Mouse (Mus musculus) intestine, embryonic 15.5 days (tissue): ENCODE data around the gene Rrad. TPM values are rescaled to one million over a fixed set of nuclear protein-coding genes. Genes with fewer than 3 reads are reported as not detected.

Experiments
- ATAC-seq: fragments of 200-750 bp; cut with Nextera tagmentation; 2 replicates; pipeline ENCODE4 v1.8.0; 2017; ENCODE audit warnings: moderate TSS enrichment, moderate library complexity
- H3K27ac ChIP-seq: fragments of 300-500 bp; sonication (generic); 2 replicates; pipeline ENCODE4 v1.5.1; 2015; ENCODE audit warnings: mild to moderate bottlenecking, inconsistent platforms
- H3K27me3 ChIP-seq: fragments of 300-500 bp; sonication (generic); replicated peaks from 2 replicates; pipeline ENCODE4 v1.6.1; 2015; ENCODE audit warnings: inconsistent platforms
- H3K36me3 ChIP-seq: fragments of 300-500 bp; sonication (generic); 2 replicates; pipeline ENCODE4 v1.6.1; 2015; ENCODE audit warnings: inconsistent platforms
- H3K4me1 ChIP-seq: fragments of 300-500 bp; sonication (generic); replicated peaks from 2 replicates; pipeline ENCODE4 v1.6.1; 2015; ENCODE audit warnings: inconsistent platforms
- H3K4me2 ChIP-seq: fragments of 300-500 bp; sonication (generic); replicated peaks from 2 replicates; pipeline ENCODE4 v1.6.1; 2015; ENCODE audit warnings: mild to moderate bottlenecking, inconsistent platforms
- H3K4me3 ChIP-seq: fragments of 300-500 bp; sonication (generic); replicated peaks from 2 replicates; pipeline ENCODE4 v1.5.1; 2015; ENCODE audit warnings: inconsistent platforms
- H3K9ac ChIP-seq: fragments of 300-500 bp; sonication (generic); 2 replicates; pipeline ENCODE4 v1.6.1; 2015; ENCODE audit warnings: inconsistent platforms
- H3K9me3 ChIP-seq: fragments of 300-500 bp; sonication (generic); 2 replicates; pipeline ENCODE4 v1.6.1; 2016; ENCODE audit warnings: inconsistent platforms
- WGBS: fragments of 180-500 bp; shearing (Covaris S2); methylation state at CpG from one replicate; pipeline ENCODE4 v1.1.7; 2015; 5-methylcytosine and 5-hydroxymethylcytosine counted together
- polyA plus RNA-seq: library from polyadenylated mRNA; unstranded; fragments of >200 nt; fragmentation: Nextera tagmentation; extraction: Ambion mirVana; gene quantifications from 2 replicates; pipeline ENCODE4 v1.2.1, GENCODE M21; 2015

The Rrad gene
- polyA plus RNA-seq, 1 experiment from 2014 or later: 4.6 TPM

GRCm38 (mm10) chr8:104609222-104609621, 21.9 kb downstream of the Rrad start:
- no peak for ATAC-seq
- no peaks in the 10 kb centered on the region for H3K36me3 ChIP-seq
- no peak overlapping the region for H3K4me2 ChIP-seq
- no peaks in the 10 kb centered on the region for H3K9me3 ChIP-seq
- H3K27ac ChIP-seq: no peak overlapping the region
- H3K27me3 ChIP-seq: no peaks in the 10 kb centered on the region
- H3K4me3 ChIP-seq: no peak overlapping the region
- WGBS: 78% methylated on average over 8 of the region's 8 CpGs
- no peak overlapping the region for H3K9ac ChIP-seq
- H3K4me1 ChIP-seq: peaks cover 18% of the 10 kb centered on the region; the same call in 1 of the 2 replicates

- Histone ChIP-seq H3K27me3 (no peaks in the 10 kb centered on the region), H3K27ac (no peak overlapping the region), H3K36me3 (no peaks in the 10 kb centered on the region), H3K4me3 (no peak overlapping the region), H3K9me3 (no peaks in the 10 kb centered on the region), H3K9ac (no peak overlapping the region), H3K4me2 (no peak overlapping the region), H3K4me1 (peaks cover 19% of the 10 kb centered on the region; the same call in 1 of the 2 replicates)
- 82% methylated on average over 2 of the region's 2 CpGs for WGBS
- no peak for ATAC-seq
These were observed 23.2 kb downstream of the Rrad start for GRCm38 (mm10) chr8:104607944-104608343.

- no peak overlapping the region for H3K9ac ChIP-seq
- ATAC-seq: peak; percentile 9; the same call in 1 of the 2 replicates
These were observed 24.8 kb downstream of the Rrad start for GRCm38 (mm10) chr8:104606329-104606728.

GRCm38 (mm10) chr8:104603245-104603593, 27.9 kb downstream of the Rrad start:
- peaks cover 18% of the 10 kb centered on the region for H3K4me1 ChIP-seq
- WGBS: 65% methylated on average over 4 of the region's 4 CpGs
- H3K27ac ChIP-seq: no peak overlapping the region
- no peak for ATAC-seq
- no peaks in the 10 kb centered on the region for H3K36me3 ChIP-seq
- H3K4me3 ChIP-seq: no peak overlapping the region
- H3K27me3 ChIP-seq: no peaks in the 10 kb centered on the region
- no peaks in the 10 kb centered on the region for H3K9me3 ChIP-seq
- H3K9ac ChIP-seq: no peak overlapping the region
- H3K4me2 ChIP-seq: no peak overlapping the region

More at GRCm38 (mm10) chr8:104606329-104606728, 24.8 kb downstream of the Rrad start:
- H3K4me2 ChIP-seq: no peak overlapping the region
- H3K27ac ChIP-seq: no peak overlapping the region
- no peak overlapping the region for H3K4me3 ChIP-seq
- no peaks in the 10 kb centered on the region for H3K36me3 ChIP-seq
- H3K9me3 ChIP-seq: no peaks in the 10 kb centered on the region
- H3K27me3 ChIP-seq: no peaks in the 10 kb centered on the region
- WGBS: 26% methylated on average over 6 of the region's 6 CpGs
- H3K4me1 ChIP-seq: peaks cover 26% of the 10 kb centered on the region

GRCm38 (mm10) chr8:104602468-104603244, 28.5 kb downstream of the Rrad start:
- WGBS: 22% methylated on average over 21 of the region's 21 CpGs
- Histone ChIP-seq H3K9me3 (no peaks in the 10 kb centered on the region), H3K36me3 (no peaks in the 10 kb centered on the region), H3K4me3 (peak overlapping the region; percentile 22), H3K4me1 (peaks cover 20% of the 10 kb centered on the region), H3K9ac (no peak overlapping the region), H3K27me3 (no peaks in the 10 kb centered on the region), H3K27ac (no peak overlapping the region), H3K4me2 (peak overlapping the region; percentile 62)
- peak; percentile 90 for ATAC-seq

- ATAC-seq: peak; percentile 48
- H3K9ac ChIP-seq: no peak overlapping the region
- WGBS: 2% methylated on average over 12 of the region's 12 CpGs
- H3K4me1 ChIP-seq: peaks cover 21% of the 10 kb centered on the region
- no peaks in the 10 kb centered on the region for H3K9me3 ChIP-seq
- peak overlapping the region; percentile 7; the same call in 1 of the 2 replicates for H3K4me3 ChIP-seq
- no peaks in the 10 kb centered on the region for H3K36me3 ChIP-seq
- no peaks in the 10 kb centered on the region for H3K27me3 ChIP-seq
- peak overlapping the region; percentile 62 for H3K4me2 ChIP-seq
- no peak overlapping the region for H3K27ac ChIP-seq
These were observed 29.2 kb downstream of the Rrad start for GRCm38 (mm10) chr8:104601941-104602371.

- 0 out of 2 replicates have a peak overlapping the region, but pooled peaks have one; percentile 23 for H3K9ac ChIP-seq
- H3K4me3 ChIP-seq: no peak overlapping the region
- H3K36me3 ChIP-seq: no peaks in the 10 kb centered on the region
- no peak for ATAC-seq
- WGBS: 26% methylated on average over 7 of the region's 7 CpGs
- no peak overlapping the region for H3K27ac ChIP-seq
- H3K4me1 ChIP-seq: peaks cover 17% of the 10 kb centered on the region
- H3K9me3 ChIP-seq: no peaks in the 10 kb centered on the region
- peak overlapping the region; percentile 62 for H3K4me2 ChIP-seq
- no peaks in the 10 kb centered on the region for H3K27me3 ChIP-seq
These were observed 29.7 kb downstream of the Rrad start for GRCm38 (mm10) chr8:104601386-104601785.

- H3K4me1 ChIP-seq: peaks cover 15% of the 10 kb centered on the region; the same call in 1 of the 2 replicates
- ATAC-seq: no peak
- WGBS: 35% methylated on average over 6 of the region's 6 CpGs
- no peak overlapping the region for H3K4me2 ChIP-seq
- no peak overlapping the region for H3K27ac ChIP-seq
- H3K9ac ChIP-seq: no peak overlapping the region
- H3K4me3 ChIP-seq: no peak overlapping the region
- no peaks in the 10 kb centered on the region for H3K9me3 ChIP-seq
- H3K36me3 ChIP-seq: peaks cover 14% of the 10 kb centered on the region
- no peaks in the 10 kb centered on the region for H3K27me3 ChIP-seq
These were observed 32.6 kb downstream of the Rrad start for GRCm38 (mm10) chr8:104598496-104598895.

- H3K27ac ChIP-seq: no peak overlapping the region
- H3K4me1 ChIP-seq: peaks cover 13% of the 10 kb centered on the region; the same call in 1 of the 2 replicates
- no peak for ATAC-seq
- no peak overlapping the region for H3K4me3 ChIP-seq
- H3K36me3 ChIP-seq: peaks cover 14% of the 10 kb centered on the region
- WGBS: 45% methylated on average over 6 of the region's 6 CpGs
- no peaks in the 10 kb centered on the region for H3K9me3 ChIP-seq
- no peak overlapping the region for H3K4me2 ChIP-seq
- H3K27me3 ChIP-seq: no peaks in the 10 kb centered on the region
- H3K9ac ChIP-seq: 0 out of 2 replicates have a peak overlapping the region, but pooled peaks have one; percentile 20
These were observed 33.5 kb downstream of the Rrad start for GRCm38 (mm10) chr8:104597656-104598055.

GRCm38 (mm10) chr8:104595773-104596536, 35.2 kb downstream of the Rrad start:
- Histone ChIP-seq H3K27ac (no peak overlapping the region), H3K4me3 (no peak overlapping the region), H3K27me3 (no peaks in the 10 kb centered on the region), H3K4me1 (0 out of 2 replicates have a peak, but pooled peaks cover 7% of the 10 kb centered on the region), H3K4me2 (no peak overlapping the region), H3K36me3 (peaks cover 14% of the 10 kb centered on the region), H3K9ac (no peak overlapping the region), H3K9me3 (no peaks in the 10 kb centered on the region)
- no peak for ATAC-seq
- 83% methylated on average over 21 of the region's 21 CpGs for WGBS

GRCm38 (mm10) chr8:104594611-104595362, 36.3 kb downstream of the Rrad start:
- peaks cover 14% of the 10 kb centered on the region for H3K36me3 ChIP-seq
- WGBS: 95% methylated on average over 19 of the region's 19 CpGs
- no peak overlapping the region for H3K27ac ChIP-seq
- no peaks in the 10 kb centered on the region for H3K9me3 ChIP-seq
- H3K4me1 ChIP-seq: 0 out of 2 replicates have a peak, but pooled peaks cover 7% of the 10 kb centered on the region
- no peak overlapping the region for H3K9ac ChIP-seq
- no peak overlapping the region for H3K4me3 ChIP-seq
- no peaks in the 10 kb centered on the region for H3K27me3 ChIP-seq
- no peak for ATAC-seq
- no peak overlapping the region for H3K4me2 ChIP-seq
